Comparison of ENCODE assay signal across 8 mouse cellular contexts in genomic region chr4:46533934-46534720, GRCm38 (mm10). TPM values are rescaled to one million over a fixed set of nuclear protein-coding genes. Genes with fewer than 3 reads are reported as not detected.
A peak's percentile ranks its signal among the peaks of the same experiment; 100 is the strongest.
DNase-seq lines count a peak whose midpoint lies in the region; ATAC-seq and TF ChIP-seq lines count a peak whose summit lies in the region.

No protein-coding gene starts in this region.

- peaks cover 43 to 58% of the 10 kb centered on the region in 2 experiments for H3K36me3 ChIP-seq in CH12.LX (replicated peaks in 1 of 2; ENCODE audit: control insufficient read depth in 1 of 2, insufficient read depth in 1 of 2, low read length in 1 of 2)
- no peaks in the 10 kb centered on the region for H3K36me3 ChIP-seq in heart, embryonic 16.5 days (ENCODE audit: control insufficient read depth, insufficient read depth)
- H3K36me3 ChIP-seq in liver, adult 2 months (ENCODE audit: control insufficient read depth, insufficient read depth, low read length), result peaks cover 11% of the 10 kb centered on the region
- peaks cover 12% of the 10 kb centered on the region for H3K36me3 ChIP-seq in midbrain, postnatal 0 days (ENCODE audit: insufficient read depth, low read length)

- in situ Hi-C loops in CH12.LX (cut with MboI; ENCODE audit: low pct_ligation_motif_present, low pct_unique_long_range_greater_than_20kb, low sequenced_read_pairs), result loop anchor here (10.0 kb wide), 1 partner anchor 121 kb away; the partner anchor contains the start of gene Tbc1d2

- peak overlapping the region; percentile 89 for H3K9ac ChIP-seq in CH12.LX (ENCODE audit: insufficient read depth, low read depth)
- peak overlapping the region; percentile 56; the same call in 1 of the 2 replicates for H3K9ac ChIP-seq in heart, embryonic 16.5 days (ENCODE audit: low read length)
- H3K9ac ChIP-seq in liver, adult 2 months (ENCODE audit: low read depth, low read length), result peak overlapping the region; percentile 58
- H3K9ac ChIP-seq in midbrain, postnatal 0 days (replicated peaks; ENCODE audit: low read length, poor library complexity, severe bottlenecking), result no peak overlapping the region

- H3K4me1 ChIP-seq in CH12.LX (ENCODE audit: control insufficient read depth in 1 of 2, insufficient read depth in 2 of 2), result peaks cover 5 to 33% of the 10 kb centered on the region in 2 experiments; a peak in 3 of 4 replicates
- H3K4me1 ChIP-seq in heart, embryonic 16.5 days (ENCODE audit: control insufficient read depth, insufficient read depth, low read length), result peaks cover 8% of the 10 kb centered on the region; the same call in 1 of the 2 replicates
- peaks cover 21% of the 10 kb centered on the region for H3K4me1 ChIP-seq in liver, adult 2 months (ENCODE audit: control insufficient read depth, insufficient read depth, low read length)
- H3K4me1 ChIP-seq in midbrain, postnatal 0 days (ENCODE audit: insufficient read depth, low read length), result no peaks in the 10 kb centered on the region

- no peaks in the 10 kb centered on the region for H3K9me3 ChIP-seq in CH12.LX (replicated peaks; ENCODE audit: low read length)
- H3K9me3 ChIP-seq in heart, embryonic 16.5 days (replicated peaks; ENCODE audit: control insufficient read depth, low read length), result no peaks in the 10 kb centered on the region
- no peaks in the 10 kb centered on the region for H3K9me3 ChIP-seq in midbrain, postnatal 0 days (ENCODE audit: low read length)

- H3K27ac ChIP-seq in CH12.LX (ENCODE audit: insufficient read depth, low read depth), result peak overlapping the region; percentile 95
- no peak overlapping the region for H3K27ac ChIP-seq in heart, embryonic 16.5 days (ENCODE audit: low read length)
- peak overlapping the region; percentile 83 for H3K27ac ChIP-seq in liver, adult 2 months (replicated peaks; ENCODE audit: insufficient read depth, low read depth, low read length)
- no peak overlapping the region for H3K27ac ChIP-seq in midbrain, postnatal 0 days (ENCODE audit: low read depth, low read length)

- TF ChIP-seq RAD21 in CH12.LX (IDR thresholded peaks at IDR 0.05; ENCODE audit: low read depth, low read length), result peak; percentile 2

- WGBS in heart, embryonic 16.5 days, result 9% methylated on average over 29 of the region's 29 CpGs
- 11% methylated on average over 29 of the region's 29 CpGs for WGBS in liver, adult 2 months
- WGBS in midbrain, postnatal 0 days, result 11% methylated on average over 29 of the region's 29 CpGs

- no peak for ATAC-seq in heart, embryonic 16.5 days (replicated peaks; ENCODE audit: extremely low read depth, insufficient read depth, low FRiP score)
- 0 out of 2 replicates have a peak, but pooled peaks have one; percentile 7 for ATAC-seq in midbrain, postnatal 0 days (ENCODE audit: low FRiP score)

- peaks cover 9% of the 10 kb centered on the region; the same call in 1 of the 2 replicates for H3K79me2 ChIP-seq in CH12.LX (replicated peaks; ENCODE audit: control insufficient read depth, extremely low read depth, insufficient read depth, poor library complexity, severe bottlenecking)
- H3K79me2 ChIP-seq in liver, adult 2 months (ENCODE audit: control insufficient read depth, insufficient read depth, low read length), result no peaks in the 10 kb centered on the region; the same call in 1 of the 2 replicates

- DNase-seq in CH12.LX (ENCODE audit: extremely low read depth) (peak; percentile 33), ZHBTc4 (ENCODE audit: low read depth, low spot score) (peak; percentile 55)
- DNase-seq in liver, adult 2 months (ENCODE audit: extremely low read depth, low read depth, low spot score), result peak; percentile 21
- DNase-seq in midbrain, postnatal 0 days (ENCODE audit: low spot score), result peak; percentile 27
- no peak for DNase-seq in testis, postnatal 10 days (ENCODE audit: low spot score)
- no peak for DNase-seq in cerebellum, adult 9-10 months
- DNase-seq in spleen, postnatal 14 days (ENCODE audit: low spot score in 2 of 2), result no peak

- peak in 1 of 2 experiments; percentile 34; a peak in 2 of 4 replicates for TF ChIP-seq CTCF in CH12.LX (conservative IDR thresholded peaks at IDR 0.05 in 1 of 2, IDR thresholded peaks at IDR 0.05 in 1 of 2; ENCODE audit: low read depth in 2 of 2, low read length in 2 of 2)
- peak; percentile 18; the same call in 1 of the 2 replicates for TF ChIP-seq CTCF in liver, adult 2 months (IDR thresholded peaks at IDR 0.05; ENCODE audit: low read depth, low read length)
- no peak for TF ChIP-seq CTCF in midbrain, postnatal 0 days (IDR thresholded peaks at IDR 0.05)

- H3K4me3 ChIP-seq in CH12.LX (replicated peaks in 1 of 3; ENCODE audit: low read depth in 2 of 3, low read length in 2 of 3, poor library complexity in 1 of 3), result peak overlapping the region; percentile 86 to 99 (median 98)
- peak overlapping the region; percentile 72 for H3K4me3 ChIP-seq in heart, embryonic 16.5 days (ENCODE audit: low read length)
- H3K4me3 ChIP-seq in liver, adult 2 months (ENCODE audit: insufficient read depth, low read depth, low read length), result peak overlapping the region; percentile 89
- peak overlapping the region; percentile 21; the same call in 1 of the 2 replicates for H3K4me3 ChIP-seq in midbrain, postnatal 0 days (ENCODE audit: low read depth, low read length)

- peak overlapping the region; percentile 77 for H3K4me2 ChIP-seq in CH12.LX (ENCODE audit: insufficient read depth, low read depth, poor library complexity, severe bottlenecking)
- H3K4me2 ChIP-seq in heart, embryonic 16.5 days (ENCODE audit: low read depth, low read length), result peak overlapping the region; percentile 73
- H3K4me2 ChIP-seq in midbrain, postnatal 0 days (ENCODE audit: low read depth, low read length, poor library complexity, severe bottlenecking), result peak overlapping the region; percentile 52

- TF ChIP-seq POLR2A in CH12.LX (IDR thresholded peaks at IDR 0.05; ENCODE audit: low read depth, low read length), result peak; percentile 51; the same call in 1 of the 2 replicates
- 0 out of 2 replicates have a peak, but pooled peaks have one; percentile 8 for TF ChIP-seq POLR2A in liver, adult 2 months (IDR thresholded peaks at IDR 0.05; ENCODE audit: extremely low read depth, insufficient read depth, low read length)

- TF ChIP-seq EP300 in CH12.LX (IDR thresholded peaks at IDR 0.05; ENCODE audit: low read length), result no peak

- no peaks in the 10 kb centered on the region for H3K27me3 ChIP-seq in CH12.LX (replicated peaks)
- peaks cover 54% of the 10 kb centered on the region for H3K27me3 ChIP-seq in heart, embryonic 16.5 days (ENCODE audit: control insufficient read depth, insufficient read depth, low read length)
- no peaks in the 10 kb centered on the region for H3K27me3 ChIP-seq in liver, adult 2 months (ENCODE audit: control insufficient read depth, insufficient read depth, low read length)
- H3K27me3 ChIP-seq in midbrain, postnatal 0 days (ENCODE audit: insufficient read depth, low read length), result peaks cover 18% of the 10 kb centered on the region

- dilution Hi-C loops in CH12.LX (cut with MboI; ENCODE audit: extremely low pct_ligation_motif_present, extremely low pct_unique_long_range_greater_than_20kb, low sequenced_read_pairs), result no loop called here

TF ChIP-seq in CH12.LX, 34 proteins besides CTCF, POLR2A, EP300 and RAD21 (continues in another document):
- TF ChIP-seq USF2 (conservative IDR thresholded peaks at IDR 0.05; ENCODE audit: low read depth, low read length) (no peak), ETS1 (conservative IDR thresholded peaks at IDR 0.05; ENCODE audit: low read depth, low read length) (peak; percentile 19; the same call in 1 of the 2 replicates), RCOR1 (conservative IDR thresholded peaks at IDR 0.05; ENCODE audit: low read depth, low read length) (0 out of 2 replicates have a peak, but pooled peaks have one; percentile 32), SIN3A (IDR thresholded peaks at IDR 0.05; ENCODE audit: low read length) (peak; percentile 64), NRF1 (IDR thresholded peaks at IDR 0.05; ENCODE audit: low read depth, low read length) (peak; percentile 82), MAX (IDR thresholded peaks at IDR 0.05; ENCODE audit: low read length) (peak; percentile 70), ZNF384 (IDR thresholded peaks at IDR 0.05; ENCODE audit: low read depth, low read length) (no peak), CHD1 (IDR thresholded peaks at IDR 0.05; ENCODE audit: low read depth, low read length) (peak; percentile 90), ZC3H11A (IDR thresholded peaks at IDR 0.05; ENCODE audit: low read depth, low read length) (no peak), HCFC1 (IDR thresholded peaks at IDR 0.05; ENCODE audit: low read depth, low read length) (peak; percentile 19; the same call in 1 of the 2 replicates), MEF2A (IDR thresholded peaks at IDR 0.05; ENCODE audit: borderline replicate concordance, low read depth, low read length) (0 out of 2 replicates have a peak, but pooled peaks have one; percentile 15), JUND (conservative IDR thresholded peaks at IDR 0.05; ENCODE audit: low read depth, low read length) (no peak), POLR2AphosphoS2 (IDR thresholded peaks at IDR 0.05; ENCODE audit: low read depth, low read length) (no peak), BHLHE40 (IDR thresholded peaks at IDR 0.05; ENCODE audit: low read depth, low read length) (peak; percentile 76), TCF12 (IDR thresholded peaks at IDR 0.05; ENCODE audit: low read depth, low read length) (peak; percentile 64), JUN (IDR thresholded peaks at IDR 0.05; ENCODE audit: insufficient read depth, low read depth, low read length) (no peak), KAT2A (IDR thresholded peaks at IDR 0.05; ENCODE audit: insufficient replicate concordance, low read length) (0 out of 2 replicates have a peak, but pooled peaks have one; percentile 19)

RNA-seq across cellular contexts. Expression of gene Trim14, which starts 1.8 kb away (rescaled TPM):
- total RNA-seq in CH12.LX (2012; rRNA removed), result 24.4 and 26.5 TPM in 2 replicates
- 11.6 and 13.8 TPM in 2 replicates for total RNA-seq in CH12.LX (2014; rRNA removed)
- 26.0 and 35.4 TPM in 2 replicates for polyA plus RNA-seq in CH12.LX (2012; ENCODE audit: insufficient read length, low read depth)
- 1.9 and 4.7 TPM in 2 replicates for polyA plus RNA-seq in heart, embryonic 16.5 days (2015; fragmentation: Nextera tagmentation; extraction: Ambion mirVana)
- 21.3 and 26.5 TPM in 2 replicates for total RNA-seq in liver, adult 2 months (2014; rRNA removed)
- polyA plus RNA-seq in liver, adult 2 months (2012; rRNA removed), result 24.9 and 28.6 TPM in 2 replicates
- 0.47 and 1.8 TPM in 2 replicates for total RNA-seq in midbrain, postnatal 0 days (2014; rRNA removed)
- 0.75 and 1.4 TPM in 2 replicates for polyA plus RNA-seq in midbrain, postnatal 0 days (2015; fragmentation: Nextera tagmentation; extraction: Ambion mirVana)

RNA-seq across cellular contexts. Expression of gene Nans, which starts 45.1 kb away (rescaled TPM):
- total RNA-seq in CH12.LX (2012; rRNA removed) (103 and 119 TPM in 2 replicates), CH12.LX (2014; rRNA removed) (140 and 150 TPM in 2 replicates)
- polyA plus RNA-seq in CH12.LX (2012; ENCODE audit: insufficient read length, low read depth), result 127 and 173 TPM in 2 replicates
- polyA plus RNA-seq in heart, embryonic 16.5 days (2015; fragmentation: Nextera tagmentation; extraction: Ambion mirVana), result 52.1 and 62.3 TPM in 2 replicates
- total RNA-seq in liver, adult 2 months (2014; rRNA removed), result 10.7 and 14.3 TPM in 2 replicates
- 11.5 and 13.0 TPM in 2 replicates for polyA plus RNA-seq in liver, adult 2 months (2012; rRNA removed)
- 92.0 and 94.5 TPM in 2 replicates for total RNA-seq in midbrain, postnatal 0 days (2014; rRNA removed)
- polyA plus RNA-seq in midbrain, postnatal 0 days (2015; fragmentation: Nextera tagmentation; extraction: Ambion mirVana), result 56.9 and 59.6 TPM in 2 replicates

Comparison
In these comparisons a context has a peak if more than half of its experiments do, and no peak if none do; other contexts are left out.
1. DNase-seq: peak in CH12.LX (single experiment), ZHBTc4 (single experiment), liver, adult 2 months (single experiment) and midbrain, postnatal 0 days (single experiment); none in testis, postnatal 10 days (single experiment), cerebellum, adult 9-10 months (single experiment) and spleen, postnatal 14 days (0 of 2).
2. H3K27ac ChIP-seq: peak in CH12.LX (single experiment) and liver, adult 2 months (single experiment); none in heart, embryonic 16.5 days (single experiment) and midbrain, postnatal 0 days (single experiment).
3. H3K4me3 ChIP-seq: peak in every context shown above with its lines; median percentile 98 in CH12.LX; 89 in liver, adult 2 months; 72 in heart, embryonic 16.5 days; 21 in midbrain, postnatal 0 days.
4. Peak in every context shown above with its lines, with median percentiles within 50 percentile points of each other: H3K4me2 ChIP-seq.